Mouse (Mus musculus): ENCODE results near the gene Armc12. TPM values are rescaled to one million over a fixed set of nuclear protein-coding genes. Genes with fewer than 3 reads are reported as not detected.

The Armc12 gene
- polyA plus RNA-seq, 1 experiment from 2014 or later, result not detected

- 71% methylated on average over 3 of the region's 3 CpGs for WGBS
- no peak for ATAC-seq (ENCODE audit: insufficient read depth)
- H3K9me3 ChIP-seq (ENCODE audit: low read depth, low read length), result no peaks in the 10 kb centered on the region
- H3K36me3 ChIP-seq (ENCODE audit: insufficient read depth), result peaks cover 44% of the 10 kb centered on the region
- H3K9ac ChIP-seq, result no peak overlapping the region
- H3K27ac ChIP-seq (ENCODE audit: low read depth), result no peak overlapping the region
- no peaks in the 10 kb centered on the region for H3K4me1 ChIP-seq (ENCODE audit: insufficient read depth)
- H3K4me2 ChIP-seq, result no peak overlapping the region
- DNase-seq, result peak; percentile 18
- no peaks in the 10 kb centered on the region for H3K27me3 ChIP-seq (ENCODE audit: insufficient read depth, low read length)
- TF ChIP-seq CTCF (IDR thresholded peaks at IDR 0.05; ENCODE audit: low read depth), result no peak
- H3K4me3 ChIP-seq (ENCODE audit: low read depth, low read length), result no peak overlapping the region
Observed at GRCm38 (mm10) chr17:28586509-28586908, 55.9 kb downstream of the Armc12 start.

- Histone ChIP-seq H3K9ac (no peak overlapping the region), H3K4me3 (ENCODE audit: low read depth, low read length) (no peak overlapping the region), H3K4me2 (no peak overlapping the region), H3K27ac (ENCODE audit: low read depth) (no peak overlapping the region), H3K27me3 (ENCODE audit: insufficient read depth, low read length) (no peaks in the 10 kb centered on the region), H3K36me3 (ENCODE audit: insufficient read depth) (peaks cover 65% of the 10 kb centered on the region), H3K4me1 (ENCODE audit: insufficient read depth) (no peaks in the 10 kb centered on the region), H3K9me3 (ENCODE audit: low read depth, low read length) (no peaks in the 10 kb centered on the region)
- no peak for TF ChIP-seq CTCF (IDR thresholded peaks at IDR 0.05; ENCODE audit: low read depth)
- 82% methylated on average over 2 of the region's 2 CpGs for WGBS
- no peak for ATAC-seq (ENCODE audit: insufficient read depth)
- no peak for DNase-seq
Observed at GRCm38 (mm10) chr17:28588591-28588990, 58.0 kb downstream of the Armc12 start.

Small RNAs within 50 kb of the gene (microRNA-seq; reads per million reads assigned to microRNA genes)
- gene Gm25195 (ENCODE audit: borderline number of aligned reads) (not detected), gene Mir6969 (ENCODE audit: borderline number of aligned reads) (not detected)

Other genes starting within 250 kb of the Armc12 start
- gene Fance, start 217.3 kb upstream of the Armc12 start, polyA plus RNA-seq (2014; fragmentation: Nextera tagmentation; extraction: Ambion mirVana), result 28.2 and 35.3 TPM in 2 replicates
- gene Rpl10a, start 202.3 kb upstream of the Armc12 start, polyA plus RNA-seq (2014; fragmentation: Nextera tagmentation; extraction: Ambion mirVana), result 799 and 802 TPM in 2 replicates
- gene Tead3, start 180.0 kb upstream of the Armc12 start, polyA plus RNA-seq (2014; fragmentation: Nextera tagmentation; extraction: Ambion mirVana), result 11.2 and 11.3 TPM in 2 replicates
- 3.0 and 3.6 TPM in 2 replicates for gene Tulp1, start 165.6 kb upstream of the Armc12 start, polyA plus RNA-seq (2014; fragmentation: Nextera tagmentation; extraction: Ambion mirVana)
- 8.3 and 8.7 TPM in 2 replicates for gene Fkbp5, start 13.3 kb upstream of the Armc12 start, polyA plus RNA-seq (2014; fragmentation: Nextera tagmentation; extraction: Ambion mirVana)
- gene Clpsl2, start 18.6 kb downstream of the Armc12 start, polyA plus RNA-seq (2014; fragmentation: Nextera tagmentation; extraction: Ambion mirVana), result not detected in 2 replicates
- gene Clps, start 30.0 kb downstream of the Armc12 start, polyA plus RNA-seq (2014; fragmentation: Nextera tagmentation; extraction: Ambion mirVana), result 0.33 and 0.80 TPM in 2 replicates
- 0.20 and 0.32 TPM in 2 replicates for gene Lhfpl5, start 44.8 kb downstream of the Armc12 start, polyA plus RNA-seq (2014; fragmentation: Nextera tagmentation; extraction: Ambion mirVana)
- 105 and 122 TPM in 2 replicates for gene Srpk1, start 91.9 kb downstream of the Armc12 start, polyA plus RNA-seq (2014; fragmentation: Nextera tagmentation; extraction: Ambion mirVana)
- 0.33 and 0.49 TPM in 2 replicates for gene Slc26a8, start 159.4 kb downstream of the Armc12 start, polyA plus RNA-seq (2014; fragmentation: Nextera tagmentation; extraction: Ambion mirVana)
- gene Mapk14, start 160.5 kb downstream of the Armc12 start, polyA plus RNA-seq (2014; fragmentation: Nextera tagmentation; extraction: Ambion mirVana), result 76.1 and 77.4 TPM in 2 replicates
- gene AC170998.1, start 195.3 kb downstream of the Armc12 start, polyA plus RNA-seq (2014; fragmentation: Nextera tagmentation; extraction: Ambion mirVana), result 3.1 and 5.2 TPM in 2 replicates
- 53.7 and 61.0 TPM in 2 replicates for gene Mapk13, start 238.5 kb downstream of the Armc12 start, polyA plus RNA-seq (2014; fragmentation: Nextera tagmentation; extraction: Ambion mirVana)